Mouse (Mus musculus): ENCODE results near the gene Zbtb9. TPM values are rescaled to one million over a fixed set of nuclear protein-coding genes. Genes with fewer than 3 reads are reported as not detected.
"Not testable (repeated sequence)": the region's sequence is repeated elsewhere in the genome, so short reads cannot be mapped to it uniquely, and the experiment has no call there.

The Zbtb9 gene
- polyA plus RNA-seq (2011; ENCODE audit: insufficient read length, low read depth, missing spikeins): 7.3 and 8.6 TPM in 2 replicates

GRCm38 (mm10) chr17:26972703-26973574, at the start of gene Zbtb9:
TSS of gene Zbtb9 (plus strand) at chr17:26973167.
- Histone ChIP-seq H3K4me1 (ENCODE audit: control insufficient read depth, insufficient read depth, low read length) (peaks cover 4% of the 10 kb centered on the region; the same call in 1 of the 2 replicates), H3K4me3 (ENCODE audit: insufficient read depth, low read length) (peak within 1 kb of the TSS; percentile 92), H3K27ac (ENCODE audit: insufficient read depth, low read length) (peak within 1 kb of the TSS; percentile 5; the same call in 1 of the 2 replicates)
- TF ChIP-seq POLR2A (IDR thresholded peaks at IDR 0.05; ENCODE audit: low read depth, low read length) (peak; percentile 99), CTCF (IDR thresholded peaks at IDR 0.05; ENCODE audit: borderline replicate concordance, insufficient read depth, low read length) (no peak)

DNA sequence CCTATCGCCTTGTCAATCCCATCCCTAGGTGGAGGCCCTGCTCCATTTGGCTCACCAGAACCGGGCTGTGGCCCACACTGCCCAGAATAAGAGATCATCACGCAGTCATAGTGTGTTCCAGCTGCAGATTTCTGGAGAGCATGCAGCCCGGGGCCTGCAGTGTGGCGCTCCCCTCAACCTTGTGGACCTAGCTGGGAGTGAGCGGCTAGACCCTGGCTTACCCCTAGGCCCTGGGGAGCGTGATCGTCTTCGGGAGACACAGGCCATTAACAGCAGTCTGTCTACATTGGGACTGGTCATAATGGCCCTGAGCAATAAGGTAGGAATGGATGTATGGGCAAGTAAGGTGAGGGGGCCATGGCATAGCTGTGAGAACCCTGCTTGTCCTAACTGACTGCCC, 47.6 kb upstream of the Zbtb9 start:
- H3K27ac ChIP-seq (ENCODE audit: insufficient read depth, low read length); H3K4me3 ChIP-seq (ENCODE audit: insufficient read depth, low read length); H3K4me1 ChIP-seq (ENCODE audit: control insufficient read depth, insufficient read depth, low read length): not testable (repeated sequence)

DNA sequence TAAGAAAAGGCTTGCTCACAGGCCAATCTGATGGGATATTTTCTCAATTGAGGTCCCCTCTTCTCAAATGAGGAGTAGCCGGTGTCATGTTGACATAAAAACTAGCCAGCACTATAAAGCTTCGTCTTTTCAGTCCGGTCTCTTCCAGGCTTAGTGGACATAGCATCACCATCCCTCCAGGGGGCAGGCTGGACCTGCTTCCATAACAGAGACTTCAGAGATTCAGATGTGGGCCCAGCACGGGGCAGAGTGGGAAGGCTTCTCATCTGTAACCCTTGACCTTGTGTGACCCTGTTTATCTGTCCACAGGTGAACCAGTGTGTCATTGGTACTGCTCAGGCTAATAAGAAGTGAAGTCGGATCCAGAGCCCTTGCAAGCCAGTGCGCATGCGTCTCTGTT, 41.2 kb upstream of the Zbtb9 start:
- H3K4me3 ChIP-seq (ENCODE audit: insufficient read depth, low read length); H3K27ac ChIP-seq (ENCODE audit: insufficient read depth, low read length); H3K4me1 ChIP-seq (ENCODE audit: control insufficient read depth, insufficient read depth, low read length): not testable (repeated sequence)
- peak; percentile 34; the same call in 1 of the 2 replicates for TF ChIP-seq CTCF (IDR thresholded peaks at IDR 0.05; ENCODE audit: borderline replicate concordance, insufficient read depth, low read length)

DNA sequence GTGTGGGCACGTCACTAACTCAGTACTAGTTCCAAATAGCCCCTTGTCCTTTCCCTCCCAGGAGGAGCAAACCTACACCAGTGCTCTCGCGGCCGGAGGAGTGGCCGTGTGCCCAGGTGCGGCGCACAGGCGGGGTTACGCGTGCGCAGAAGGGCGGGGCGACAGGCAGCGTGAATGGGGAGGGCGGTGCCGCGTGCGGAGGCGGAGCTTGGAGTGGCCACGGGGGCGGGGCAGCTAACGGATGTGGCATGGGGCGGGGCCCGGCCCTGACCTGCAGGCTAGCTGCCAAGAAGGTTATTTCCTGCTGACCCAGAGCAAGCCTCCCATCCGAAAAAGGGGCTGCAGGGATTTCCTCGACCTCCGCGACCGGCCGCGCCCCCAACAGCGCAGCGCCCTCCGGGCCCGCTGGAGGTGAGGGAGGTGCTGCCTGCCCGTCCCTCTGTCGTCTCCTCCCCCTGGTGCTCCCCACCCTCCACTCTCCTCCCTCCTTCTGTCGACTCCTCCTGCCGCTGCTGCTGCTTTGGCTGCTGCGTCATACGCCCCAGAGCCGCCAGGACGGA, 40.0 kb upstream of the Zbtb9 start, which contains the start of gene Phf1:
TSS of gene Phf1 (plus strand) at position 214 of the 560 bp plus-strand sequence.
- H3K4me3 ChIP-seq (ENCODE audit: insufficient read depth, low read length): peak within 1 kb of the TSS; percentile 78
- peak; percentile 87 for TF ChIP-seq POLR2A (IDR thresholded peaks at IDR 0.05; ENCODE audit: low read depth, low read length)
- no peak for TF ChIP-seq CTCF (IDR thresholded peaks at IDR 0.05; ENCODE audit: borderline replicate concordance, insufficient read depth, low read length)

DNA sequence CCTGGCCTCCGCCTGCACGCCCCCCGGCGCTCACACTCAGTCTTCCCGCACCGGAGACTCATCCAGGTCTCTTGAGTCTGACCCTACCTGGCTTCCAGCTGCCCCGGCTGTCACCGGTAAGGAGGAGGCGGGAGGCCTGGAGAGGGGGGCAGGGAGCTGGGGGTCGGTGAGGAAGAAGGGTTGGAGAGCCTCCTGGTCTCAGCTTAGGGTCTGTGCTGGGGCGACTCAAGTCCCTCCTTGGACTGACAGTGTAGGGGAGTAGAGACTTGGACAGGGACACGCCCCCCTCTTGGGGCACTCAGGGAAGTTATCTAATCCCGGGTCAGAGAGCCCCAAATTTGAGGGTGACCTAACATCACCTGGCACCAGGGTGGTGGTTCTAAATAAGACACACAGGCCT, 39.5 kb upstream of the Zbtb9 start:
- no peak for TF ChIP-seq POLR2A (IDR thresholded peaks at IDR 0.05; ENCODE audit: low read depth, low read length)
- no peak for TF ChIP-seq CTCF (IDR thresholded peaks at IDR 0.05; ENCODE audit: borderline replicate concordance, insufficient read depth, low read length)
- Histone ChIP-seq H3K27ac (ENCODE audit: insufficient read depth, low read length) (no peak overlapping the region), H3K4me1 (ENCODE audit: control insufficient read depth, insufficient read depth, low read length) (peaks cover 3% of the 10 kb centered on the region; the same call in 1 of the 2 replicates), H3K4me3 (ENCODE audit: insufficient read depth, low read length) (peak overlapping the region; percentile 78)

More for the DNA sequence above, 40.0 kb upstream of the Zbtb9 start, which contains the start of gene Phf1:
- H3K4me1 ChIP-seq (ENCODE audit: control insufficient read depth, insufficient read depth, low read length): peaks cover 3% of the 10 kb centered on the region; the same call in 1 of the 2 replicates
- H3K27ac ChIP-seq (ENCODE audit: insufficient read depth, low read length): peak within 1 kb of the TSS; percentile 65

DNA sequence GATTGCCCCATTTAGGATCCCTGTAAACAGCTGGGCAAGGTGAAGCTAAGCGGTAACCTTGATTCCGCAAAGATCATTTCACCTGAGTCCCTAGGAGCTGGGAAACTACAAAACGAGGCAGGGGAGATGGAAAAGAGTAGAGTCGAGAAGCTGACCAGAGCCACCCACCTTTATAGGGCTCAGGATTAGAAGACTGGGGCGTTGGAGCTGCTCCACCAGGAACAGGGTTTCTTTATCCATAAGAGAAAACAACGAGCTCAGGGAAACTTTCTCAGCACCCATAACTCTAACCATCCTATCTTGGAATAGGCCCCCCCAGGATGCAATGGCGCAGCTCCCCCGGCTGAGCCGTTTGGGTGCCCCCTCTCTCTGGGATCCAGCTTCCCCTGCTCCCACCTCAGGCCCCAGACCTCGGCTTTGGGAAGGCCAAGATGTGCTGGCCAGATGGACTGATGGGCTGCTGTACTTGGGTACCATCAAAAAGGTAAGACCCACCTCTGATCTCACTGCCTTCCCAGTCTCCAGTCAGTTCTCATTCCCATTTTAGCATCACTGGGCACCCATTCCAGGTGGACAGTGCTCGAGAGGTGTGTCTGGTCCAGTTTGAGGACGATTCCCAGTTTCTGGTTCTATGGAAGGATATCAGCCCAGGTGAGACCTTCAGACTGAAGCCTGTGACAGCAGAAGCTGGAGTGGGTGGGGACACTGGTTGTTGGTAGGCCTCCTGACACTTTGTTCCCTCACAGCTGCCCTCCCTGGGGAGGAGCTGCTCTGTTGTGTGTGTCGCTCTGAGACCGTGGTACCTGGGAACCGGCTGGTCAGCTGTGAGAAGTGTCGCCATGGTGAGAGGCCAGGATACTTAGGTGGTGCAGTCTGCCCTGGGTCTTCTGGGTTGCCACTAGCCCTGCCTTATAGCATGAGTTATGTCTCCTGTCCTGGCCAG, 38.8 kb upstream of the Zbtb9 start:
- TF ChIP-seq CTCF (IDR thresholded peaks at IDR 0.05; ENCODE audit: borderline replicate concordance, insufficient read depth, low read length) (no peak), POLR2A (IDR thresholded peaks at IDR 0.05; ENCODE audit: low read depth, low read length) (no peak)
- no peak overlapping the region for H3K27ac ChIP-seq (ENCODE audit: insufficient read depth, low read length)
- peaks cover 3% of the 10 kb centered on the region; the same call in 1 of the 2 replicates for H3K4me1 ChIP-seq (ENCODE audit: control insufficient read depth, insufficient read depth, low read length)
- peak overlapping the region; percentile 78 for H3K4me3 ChIP-seq (ENCODE audit: insufficient read depth, low read length)

GRCm38 (mm10) chr17:26935027-26935426, 37.9 kb upstream of the Zbtb9 start:
- peaks cover 3% of the 10 kb centered on the region; the same call in 1 of the 2 replicates for H3K4me1 ChIP-seq (ENCODE audit: control insufficient read depth, insufficient read depth, low read length)
- H3K27ac ChIP-seq (ENCODE audit: insufficient read depth, low read length): no peak overlapping the region
- no peak overlapping the region for H3K4me3 ChIP-seq (ENCODE audit: insufficient read depth, low read length)
- TF ChIP-seq POLR2A (IDR thresholded peaks at IDR 0.05; ENCODE audit: low read depth, low read length) (no peak), CTCF (IDR thresholded peaks at IDR 0.05; ENCODE audit: borderline replicate concordance, insufficient read depth, low read length) (no peak)

DNA sequence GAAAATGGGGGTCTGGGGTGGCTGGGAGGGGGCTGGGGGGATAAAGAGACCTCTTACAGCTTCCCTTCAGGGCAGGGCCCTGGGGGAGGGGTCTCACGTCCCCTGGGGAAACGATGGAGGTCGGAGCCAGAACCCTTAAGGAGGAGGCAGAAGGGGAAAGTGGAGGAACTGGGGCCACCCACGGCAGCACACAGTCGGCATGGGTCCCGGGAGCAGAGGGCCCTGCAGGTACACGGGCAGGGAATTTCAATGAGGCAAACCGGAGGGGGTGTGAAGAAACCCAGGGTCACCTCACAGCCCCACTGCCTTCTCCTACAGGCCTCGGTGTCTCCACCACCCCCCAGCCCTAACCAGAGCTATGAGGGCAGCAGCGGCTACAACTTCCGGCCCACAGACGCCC, 36.5 kb upstream of the Zbtb9 start:
- Histone ChIP-seq H3K27ac (ENCODE audit: insufficient read depth, low read length) (no peak overlapping the region), H3K4me3 (ENCODE audit: insufficient read depth, low read length) (no peak overlapping the region), H3K4me1 (ENCODE audit: control insufficient read depth, insufficient read depth, low read length) (peaks cover 3% of the 10 kb centered on the region; the same call in 1 of the 2 replicates)
- TF ChIP-seq CTCF (IDR thresholded peaks at IDR 0.05; ENCODE audit: borderline replicate concordance, insufficient read depth, low read length) (no peak), POLR2A (IDR thresholded peaks at IDR 0.05; ENCODE audit: low read depth, low read length) (no peak)

All from embryonic fibroblast, embryonic 13.5 days (primary cell).